Mouse (Mus musculus) heart, adult 11 months (tissue): ENCODE measurements around the gene Zscan29.
"Not testable (repeated sequence)": the region's sequence is repeated elsewhere in the genome, so short reads cannot be mapped to it uniquely, and the experiment has no call there.

Source experiments
- DNase-seq: peaks from one replicate; pipeline ENCODE4 v3.0.0; 2022

Zscan29 gene

DNA sequence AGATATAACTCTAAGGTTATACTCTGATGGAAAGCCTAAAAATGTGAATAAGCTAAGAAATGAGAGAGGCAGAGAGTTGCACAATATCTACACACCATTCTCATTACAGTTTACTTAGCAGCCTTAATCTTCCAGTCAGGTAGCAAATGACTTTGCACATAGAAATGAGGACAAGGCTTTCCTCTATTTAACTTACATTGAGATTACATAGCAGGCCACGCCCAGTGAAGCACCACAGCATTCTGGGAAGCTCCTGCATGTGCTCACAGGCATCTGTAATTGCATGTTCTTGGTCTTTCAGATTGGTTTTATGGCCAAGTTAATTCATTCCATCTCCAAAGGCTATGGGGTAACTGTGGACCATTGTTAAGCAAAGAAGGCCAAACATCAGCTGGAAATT is 38.1 kb downstream of the Zscan29 start:
- peak; percentile 35 for DNase-seq

- DNase-seq, result peak; percentile 11
These were observed 41.9 kb downstream of the Zscan29 start for GRCm38 (mm10) chr2:121128865-121129620.

GRCm38 (mm10) chr2:121127536-121127935 is 43.4 kb downstream of the Zscan29 start:
- DNase-seq, result no peak

- DNase-seq, result not testable (repeated sequence)
These were observed 44.6 kb downstream of the Zscan29 start for GRCm38 (mm10) chr2:121126302-121126701.

- peak; percentile 61 for DNase-seq
These were observed 51.7 kb downstream of the Zscan29 start for GRCm38 (mm10) chr2:121119260-121119659.

DNA sequence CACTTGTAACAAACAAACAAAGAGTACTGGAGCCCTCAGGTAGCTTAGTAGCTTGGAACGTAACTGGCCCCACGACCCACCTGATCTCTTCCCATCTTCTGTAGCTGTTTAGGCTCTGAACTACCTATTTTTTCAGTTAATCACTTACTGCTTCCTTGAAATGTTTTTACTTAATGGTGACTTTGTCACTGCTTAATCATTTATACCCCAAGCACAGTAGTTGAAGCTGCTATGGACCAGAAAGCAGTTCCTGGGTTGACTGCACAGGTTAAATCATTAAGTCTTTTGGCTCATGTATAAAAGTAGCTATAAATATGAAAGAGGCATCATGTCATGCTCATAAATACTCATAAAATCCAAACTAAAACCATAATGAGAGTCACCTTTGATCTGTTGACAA is 55.5 kb downstream of the Zscan29 start:
- no peak for DNase-seq

- DNase-seq, result no peak
These were observed 61.2 kb downstream of the Zscan29 start, which contains the start of gene Tgm7 for GRCm38 (mm10) chr2:121109695-121110094. TSS of gene Tgm7 (minus strand) at chr2:121109795.
